Mouse (Mus musculus) midbrain, embryonic 13.5 days (tissue): ENCODE measurements around the gene Sfrp5. TPM values are rescaled to one million over a fixed set of nuclear protein-coding genes. Genes with fewer than 3 reads are reported as not detected.

ENCODE experiments used
- ATAC-seq: fragments of 200-750 bp; cut with Nextera tagmentation; 2 replicates; pipeline ENCODE4 v1.8.0; 2017; ENCODE audit warnings: mild to moderate bottlenecking, moderate TSS enrichment, moderate library complexity
- H3K27ac ChIP-seq: fragments of 300-500 bp; sonication (generic); 2 replicates; pipeline ENCODE4 v1.5.1; 2015; ENCODE audit warnings: inconsistent platforms, mild to moderate bottlenecking, moderate library complexity
- H3K27me3 ChIP-seq: fragments of 300-500 bp; sonication (generic); 2 replicates; pipeline ENCODE4 v1.6.1; 2015; ENCODE audit warnings: mild to moderate bottlenecking, inconsistent platforms
- H3K36me3 ChIP-seq: fragments of 300-500 bp; sonication (generic); 2 replicates; pipeline ENCODE4 v1.6.1; 2015; ENCODE audit warnings: mild to moderate bottlenecking, inconsistent platforms
- H3K4me1 ChIP-seq: fragments of 300-500 bp; sonication (generic); replicated peaks from 2 replicates; pipeline ENCODE4 v1.6.1; 2015; ENCODE audit warnings: inconsistent platforms
- H3K4me2 ChIP-seq: fragments of 300-500 bp; sonication (generic); replicated peaks from 2 replicates; pipeline ENCODE4 v1.6.1; 2015; ENCODE audit warnings: moderate library complexity, mild to moderate bottlenecking, inconsistent platforms
- H3K4me3 ChIP-seq: fragments of 300-500 bp; sonication (generic); replicated peaks from 2 replicates; pipeline ENCODE4 v1.5.1; 2015; ENCODE audit warnings: mild to moderate bottlenecking, inconsistent platforms
- H3K9ac ChIP-seq: fragments of 300-500 bp; sonication (generic); replicated peaks from 2 replicates; pipeline ENCODE4 v1.6.1; 2015; ENCODE audit warnings: mild to moderate bottlenecking, inconsistent platforms
- H3K9me3 ChIP-seq: fragments of 300-500 bp; sonication (generic); 2 replicates; pipeline ENCODE4 v1.6.1; 2016; ENCODE audit warnings: mild to moderate bottlenecking, inconsistent platforms
- WGBS: fragments of 180-500 bp; shearing (Covaris S2); methylation state at CpG from one replicate; pipeline ENCODE4 v1.1.7; 2015; 5-methylcytosine and 5-hydroxymethylcytosine counted together
- polyA plus RNA-seq: library from polyadenylated mRNA; unstranded; fragments of >200 nt; fragmentation: Nextera tagmentation; extraction: Ambion mirVana; gene quantifications from 2 replicates; pipeline ENCODE4 v1.2.1, GENCODE M21; 2015

Gene Sfrp5
- polyA plus RNA-seq, 1 experiment from 2014 or later, result 0.11 TPM

- no peaks in the 10 kb centered on the region for H3K36me3 ChIP-seq
- H3K9ac ChIP-seq, result no peak overlapping the region
- no peak for ATAC-seq
- H3K27ac ChIP-seq, result no peak overlapping the region
- H3K4me1 ChIP-seq, result peaks cover 7% of the 10 kb centered on the region; the same call in 1 of the 2 replicates
- H3K9me3 ChIP-seq, result no peaks in the 10 kb centered on the region
- no peak overlapping the region for H3K4me2 ChIP-seq
- no peak overlapping the region for H3K4me3 ChIP-seq
- 82% methylated on average over 10 of the region's 10 CpGs for WGBS
- H3K27me3 ChIP-seq, result 0 out of 2 replicates have a peak, but pooled peaks cover 5% of the 10 kb centered on the region
Observed at GRCm38 (mm10) chr19:42226451-42226850, 24.4 kb upstream of the Sfrp5 start.

- H3K4me3 ChIP-seq, result no peak overlapping the region
- ATAC-seq, result peak; percentile 65
- no peaks in the 10 kb centered on the region for H3K36me3 ChIP-seq
- H3K9ac ChIP-seq, result no peak overlapping the region
- no peaks in the 10 kb centered on the region for H3K9me3 ChIP-seq
- H3K27ac ChIP-seq, result no peak overlapping the region
- no peak overlapping the region for H3K4me2 ChIP-seq
- 9% methylated on average over 2 of the region's 2 CpGs for WGBS
- H3K4me1 ChIP-seq, result no peaks in the 10 kb centered on the region
- H3K27me3 ChIP-seq, result no peaks in the 10 kb centered on the region
Observed at GRCm38 (mm10) chr19:42217374-42217763, 15.3 kb upstream of the Sfrp5 start.

- 70% methylated on average over 7 of the region's 7 CpGs for WGBS
- H3K36me3 ChIP-seq, result no peaks in the 10 kb centered on the region
- no peak overlapping the region for H3K9ac ChIP-seq
- H3K27me3 ChIP-seq, result no peaks in the 10 kb centered on the region
- H3K9me3 ChIP-seq, result no peaks in the 10 kb centered on the region
- H3K4me3 ChIP-seq, result no peak overlapping the region
- peak; percentile 55 for ATAC-seq
- no peak overlapping the region for H3K27ac ChIP-seq
- no peaks in the 10 kb centered on the region for H3K4me1 ChIP-seq
- H3K4me2 ChIP-seq, result no peak overlapping the region
Observed at GRCm38 (mm10) chr19:42216699-42217373, 14.8 kb upstream of the Sfrp5 start.

- no peak overlapping the region for H3K4me3 ChIP-seq
- H3K4me1 ChIP-seq, result no peaks in the 10 kb centered on the region; the same call in 1 of the 2 replicates
- H3K27ac ChIP-seq, result no peak overlapping the region
- WGBS, result 88% methylated on average over 2 of the region's 2 CpGs
- no peak overlapping the region for H3K9ac ChIP-seq
- ATAC-seq, result no peak
- H3K9me3 ChIP-seq, result no peaks in the 10 kb centered on the region
- no peak overlapping the region for H3K4me2 ChIP-seq
- no peaks in the 10 kb centered on the region for H3K27me3 ChIP-seq
- H3K36me3 ChIP-seq, result no peaks in the 10 kb centered on the region
Observed at GRCm38 (mm10) chr19:42214601-42215000, 12.5 kb upstream of the Sfrp5 start.

- no peak overlapping the region for H3K4me2 ChIP-seq
- ATAC-seq, result no peak
- H3K36me3 ChIP-seq, result no peaks in the 10 kb centered on the region
- H3K9ac ChIP-seq, result no peak overlapping the region
- H3K27ac ChIP-seq, result no peak overlapping the region
- no peak overlapping the region for H3K4me3 ChIP-seq
- 66% methylated on average over 8 of the region's 8 CpGs for WGBS
- H3K9me3 ChIP-seq, result no peaks in the 10 kb centered on the region
- H3K4me1 ChIP-seq, result no peaks in the 10 kb centered on the region; the same call in 1 of the 2 replicates
- H3K27me3 ChIP-seq, result no peaks in the 10 kb centered on the region
Observed at GRCm38 (mm10) chr19:42211936-42212335, 9.9 kb upstream of the Sfrp5 start.

- no peak overlapping the region for H3K4me2 ChIP-seq
- no peak overlapping the region for H3K27ac ChIP-seq
- 68% methylated on average over 6 of the region's 6 CpGs for WGBS
- no peak for ATAC-seq
- no peaks in the 10 kb centered on the region for H3K36me3 ChIP-seq
- no peak overlapping the region for H3K4me3 ChIP-seq
- no peak overlapping the region for H3K9ac ChIP-seq
- no peaks in the 10 kb centered on the region for H3K27me3 ChIP-seq
- no peaks in the 10 kb centered on the region; the same call in 1 of the 2 replicates for H3K4me1 ChIP-seq
- H3K9me3 ChIP-seq, result no peaks in the 10 kb centered on the region
Observed at GRCm38 (mm10) chr19:42209976-42210375, 7.9 kb upstream of the Sfrp5 start.

- H3K4me1 ChIP-seq, result no peaks in the 10 kb centered on the region; the same call in 1 of the 2 replicates
- H3K36me3 ChIP-seq, result no peaks in the 10 kb centered on the region
- H3K27me3 ChIP-seq, result 0 out of 2 replicates have a peak, but pooled peaks cover 2% of the 10 kb centered on the region
- no peak overlapping the region for H3K27ac ChIP-seq
- no peak overlapping the region for H3K4me3 ChIP-seq
- no peaks in the 10 kb centered on the region for H3K9me3 ChIP-seq
- no peak overlapping the region for H3K9ac ChIP-seq
- WGBS, result 70% methylated on average over 7 of the region's 7 CpGs
- ATAC-seq, result no peak
- H3K4me2 ChIP-seq, result no peak overlapping the region
Observed at GRCm38 (mm10) chr19:42209485-42209884, 7.4 kb upstream of the Sfrp5 start.

GRCm38 (mm10) chr19:42205201-42205600, 3.1 kb upstream of the Sfrp5 start:
- peaks cover 45% of the 10 kb centered on the region for H3K27me3 ChIP-seq
- H3K27ac ChIP-seq, result no peak overlapping the region
- H3K36me3 ChIP-seq, result no peaks in the 10 kb centered on the region
- H3K9ac ChIP-seq, result no peak overlapping the region
- H3K4me3 ChIP-seq, result no peak overlapping the region
- H3K9me3 ChIP-seq, result no peaks in the 10 kb centered on the region
- H3K4me2 ChIP-seq, result no peak overlapping the region
- ATAC-seq, result no peak
- H3K4me1 ChIP-seq, result peaks cover 13% of the 10 kb centered on the region
- WGBS, result 86% methylated on average over 8 of the region's 8 CpGs

- no peak overlapping the region for H3K4me2 ChIP-seq
- H3K27ac ChIP-seq, result no peak overlapping the region
- WGBS, result 94% methylated on average over 4 of the region's 4 CpGs
Observed at GRCm38 (mm10) chr19:42204306-42204705, 2.3 kb upstream of the Sfrp5 start.

GRCm38 (mm10) chr19:42202467-42202866, 415 bp upstream of the Sfrp5 start:
- Histone ChIP-seq H3K27ac (no peak overlapping the region), H3K4me2 (peak overlapping the region; percentile 49), H3K4me1 (peaks cover 13% of the 10 kb centered on the region), H3K27me3 (peaks cover 67% of the 10 kb centered on the region), H3K36me3 (no peaks in the 10 kb centered on the region), H3K9ac (no peak overlapping the region), H3K9me3 (no peaks in the 10 kb centered on the region), H3K4me3 (peak overlapping the region; percentile 32; the same call in 1 of the 2 replicates)
- no peak for ATAC-seq
- WGBS, result 41% methylated on average over 8 of the region's 8 CpGs

More at GRCm38 (mm10) chr19:42204306-42204705, 2.3 kb upstream of the Sfrp5 start:
- H3K4me1 ChIP-seq, result peaks cover 13% of the 10 kb centered on the region
- ATAC-seq, result no peak
- no peaks in the 10 kb centered on the region for H3K36me3 ChIP-seq
- H3K9ac ChIP-seq, result no peak overlapping the region
- no peak overlapping the region for H3K4me3 ChIP-seq
- H3K27me3 ChIP-seq, result peaks cover 54% of the 10 kb centered on the region
- no peaks in the 10 kb centered on the region for H3K9me3 ChIP-seq

- Histone ChIP-seq H3K9ac (no peak overlapping the region), H3K4me3 (no peak overlapping the region), H3K4me2 (no peak overlapping the region), H3K27me3 (peaks cover 51% of the 10 kb centered on the region), H3K9me3 (no peaks in the 10 kb centered on the region), H3K27ac (no peak overlapping the region), H3K36me3 (0 out of 2 replicates have a peak, but pooled peaks cover 1% of the 10 kb centered on the region), H3K4me1 (peaks cover 13% of the 10 kb centered on the region)
- 41% methylated on average over 11 of the region's 11 CpGs for WGBS
- no peak for ATAC-seq
Observed at GRCm38 (mm10) chr19:42198026-42198425, 4.0 kb downstream of the Sfrp5 start.

GRCm38 (mm10) chr19:42197066-42197465, 5.0 kb downstream of the Sfrp5 start:
- Histone ChIP-seq H3K9me3 (no peaks in the 10 kb centered on the region), H3K4me2 (no peak overlapping the region), H3K36me3 (0 out of 2 replicates have a peak, but pooled peaks cover 7% of the 10 kb centered on the region), H3K27me3 (peaks cover 41% of the 10 kb centered on the region), H3K27ac (no peak overlapping the region), H3K4me3 (no peak overlapping the region), H3K9ac (no peak overlapping the region), H3K4me1 (peaks cover 11% of the 10 kb centered on the region)
- 65% methylated on average over 4 of the region's 4 CpGs for WGBS
- no peak for ATAC-seq
